Mouse (Mus musculus): ENCODE measurements around the gene Shisa8.
"Not testable (repeated sequence)": the region's sequence is repeated elsewhere in the genome, so short reads cannot be mapped to it uniquely, and the experiment has no call there.

Shisa8 gene

DNA sequence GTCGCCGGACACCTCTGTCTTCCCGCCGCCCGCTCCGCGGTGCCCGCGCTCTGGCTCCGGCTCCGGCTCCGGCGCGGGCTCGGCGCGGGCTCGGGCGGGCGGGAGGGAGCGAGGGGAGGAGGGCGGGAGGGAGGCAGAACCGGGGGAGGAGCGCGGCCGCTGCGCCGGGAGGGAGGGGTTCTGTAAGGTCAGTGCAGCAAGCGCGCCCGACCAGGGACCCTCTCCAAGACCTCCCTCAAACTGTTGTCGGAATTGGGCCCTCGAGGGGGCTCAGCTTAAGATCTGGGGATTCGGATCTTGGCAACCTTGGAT, at the start of gene Shisa8:
Gene Shisa8, minus strand, starts transcription at position 64 of the 312 bp plus-strand sequence.
- no peak for DNase-seq (ENCODE audit: low read depth, low spot score)

DNA sequence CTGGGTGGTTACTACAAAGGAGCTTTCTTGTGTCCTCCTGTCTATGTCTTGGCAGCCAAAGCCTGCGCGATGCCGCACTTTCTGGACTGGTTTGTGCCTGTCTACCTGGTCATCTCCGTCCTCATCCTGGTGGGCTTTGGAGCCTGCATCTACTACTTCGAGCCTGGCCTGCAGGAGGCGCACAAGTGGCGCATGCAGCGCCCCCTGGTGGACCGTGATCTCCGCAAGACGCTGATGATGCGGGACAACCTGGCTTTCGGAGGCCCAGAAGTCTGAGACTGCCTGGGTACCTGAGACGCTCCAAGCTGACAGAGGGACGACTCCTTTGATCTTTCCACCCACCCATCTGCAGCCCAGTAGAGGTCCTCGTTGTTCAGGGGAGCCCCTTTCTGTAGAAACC, 46.9 kb upstream of the Shisa8 start:
- DNase-seq (ENCODE audit: low read depth, low spot score): peak; percentile 88

DNA sequence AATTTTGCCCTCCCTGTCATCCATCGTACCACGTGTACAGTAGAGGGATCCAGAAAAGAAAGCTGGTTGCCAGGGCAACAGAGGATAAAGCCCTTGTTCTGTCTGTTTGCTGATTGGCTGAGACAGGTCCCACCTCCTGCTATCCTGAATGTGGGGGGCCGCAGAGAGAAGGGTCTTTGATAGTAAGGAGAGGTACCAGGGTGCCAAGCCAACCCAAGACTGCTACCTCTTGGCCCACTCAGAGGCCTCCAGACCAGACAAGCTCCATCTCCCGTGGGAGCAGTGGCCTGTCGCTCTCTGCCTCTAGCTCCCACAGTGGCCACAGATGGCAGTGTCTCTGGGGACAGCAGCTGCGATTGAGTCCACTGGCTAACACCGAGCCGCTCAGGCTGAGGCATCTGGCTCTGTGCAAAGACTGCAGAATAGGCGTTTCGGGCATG, 43.3 kb upstream of the Shisa8 start:
- no peak for DNase-seq (ENCODE audit: low read depth, low spot score)

DNA sequence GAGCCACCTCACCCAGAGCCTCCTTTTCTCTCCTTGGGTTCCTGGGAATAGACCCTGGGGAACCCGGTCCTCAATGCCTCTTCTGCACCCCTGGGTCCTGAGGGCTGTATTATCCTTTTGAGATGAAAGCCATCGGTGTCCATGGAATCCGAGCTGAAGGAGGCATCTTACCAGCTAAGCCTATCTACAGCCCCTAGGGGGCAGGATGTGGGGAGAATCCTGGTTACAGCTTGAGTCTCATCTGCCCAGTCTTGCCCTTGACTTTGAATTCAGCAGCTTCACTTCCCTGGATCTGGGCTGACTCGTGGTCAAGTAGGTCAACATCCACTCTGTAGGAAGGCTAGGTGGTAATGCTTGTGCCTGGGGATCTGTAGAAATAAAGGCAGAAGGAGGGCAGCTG, 42.6 kb upstream of the Shisa8 start:
- DNase-seq (ENCODE audit: low read depth, low spot score): no peak

DNA sequence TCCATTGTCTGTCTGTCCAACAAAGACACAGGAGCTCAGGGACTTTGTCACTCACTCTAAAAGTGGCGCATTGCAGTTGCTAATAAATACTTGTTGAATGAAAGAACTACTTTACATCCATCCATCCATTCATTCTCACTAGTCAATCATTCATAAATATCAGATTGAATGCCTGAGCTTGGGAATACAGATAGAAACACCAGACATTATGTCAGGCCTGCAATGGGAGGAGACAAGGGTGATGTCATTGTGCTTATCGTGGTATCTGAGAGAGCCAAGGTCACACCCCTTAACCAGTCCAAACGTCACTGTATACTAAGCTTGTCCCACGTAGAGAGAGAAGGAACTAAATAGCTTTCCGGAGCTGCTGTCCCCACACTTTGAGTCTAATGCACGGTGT, 39.5 kb upstream of the Shisa8 start, which contains the start of gene 1500009C09Rik:
Gene 1500009C09Rik, plus strand, starts transcription at position 301 of the 400 bp plus-strand sequence.
- DNase-seq (ENCODE audit: low read depth, low spot score): no peak

DNA sequence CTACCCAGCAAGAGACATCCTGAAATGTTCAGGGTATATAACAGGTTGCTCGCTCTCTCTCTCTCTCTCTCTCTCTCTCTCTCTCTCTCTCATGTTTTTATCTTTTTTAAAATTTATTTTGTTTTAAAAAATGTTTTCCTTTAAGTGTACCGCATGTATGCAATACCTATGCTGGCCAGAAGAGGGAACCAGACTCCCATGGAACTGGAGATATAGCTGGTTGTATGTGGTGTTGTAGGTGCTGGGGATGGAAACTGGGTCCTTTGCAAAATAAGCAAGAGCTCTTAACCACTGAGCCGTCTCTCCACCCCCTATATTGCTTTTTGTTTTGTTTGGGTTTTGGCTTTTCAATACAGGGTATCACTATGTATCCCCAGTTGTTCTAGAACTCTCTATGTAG, 39.0 kb upstream of the Shisa8 start:
- DNase-seq (ENCODE audit: low read depth, low spot score): no peak

DNA sequence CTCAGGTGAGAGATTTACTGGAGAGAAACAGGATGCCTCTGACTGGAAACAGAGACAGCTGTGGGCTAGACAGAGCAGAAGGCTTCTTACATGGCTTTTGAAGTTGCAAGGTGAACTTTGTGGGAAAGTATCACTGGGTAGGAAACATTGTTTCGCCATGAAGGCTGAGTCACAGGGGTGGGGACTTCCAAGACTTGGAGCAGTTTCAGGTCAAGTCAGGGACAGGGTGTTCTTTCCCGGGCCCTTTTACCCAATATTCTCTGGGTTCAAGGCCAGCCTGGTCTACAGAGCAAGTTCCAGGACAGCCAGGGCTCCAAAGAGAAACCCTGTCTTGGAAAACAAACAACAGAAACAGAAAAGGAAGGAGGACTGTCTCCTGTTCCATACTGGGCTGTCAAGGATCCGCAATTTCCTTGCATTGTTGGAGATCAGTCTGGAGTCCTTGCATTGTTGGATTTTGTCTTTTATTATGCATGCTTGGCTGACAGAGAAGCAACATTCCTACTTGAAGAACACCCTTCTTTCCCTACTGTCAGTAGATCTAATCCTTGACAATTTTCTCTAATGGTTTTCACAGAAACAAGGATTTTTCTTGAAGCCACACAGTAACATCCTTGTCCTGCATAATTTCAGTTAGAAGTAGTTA, 34.6 kb upstream of the Shisa8 start:
- no peak for DNase-seq (ENCODE audit: low read depth, low spot score)

DNA sequence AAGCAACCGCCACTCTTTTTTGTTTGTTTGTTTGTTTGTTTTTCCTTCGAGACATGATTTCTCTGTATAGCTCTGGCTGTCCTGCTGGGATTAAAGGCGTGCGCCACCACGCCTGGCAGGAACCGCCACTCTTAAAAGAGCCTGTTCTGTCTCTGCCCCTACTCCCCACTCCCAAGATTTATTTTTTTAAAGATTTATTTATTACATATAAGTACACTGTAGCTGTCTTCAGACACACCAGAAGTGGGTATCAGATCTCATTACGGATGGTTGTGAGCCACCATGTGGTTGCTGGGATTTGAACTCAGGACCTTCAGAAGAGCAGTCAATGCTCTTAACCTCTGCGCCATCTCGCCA, 32.2 kb upstream of the Shisa8 start:
- not testable (repeated sequence) for DNase-seq (ENCODE audit: low read depth, low spot score)

DNA sequence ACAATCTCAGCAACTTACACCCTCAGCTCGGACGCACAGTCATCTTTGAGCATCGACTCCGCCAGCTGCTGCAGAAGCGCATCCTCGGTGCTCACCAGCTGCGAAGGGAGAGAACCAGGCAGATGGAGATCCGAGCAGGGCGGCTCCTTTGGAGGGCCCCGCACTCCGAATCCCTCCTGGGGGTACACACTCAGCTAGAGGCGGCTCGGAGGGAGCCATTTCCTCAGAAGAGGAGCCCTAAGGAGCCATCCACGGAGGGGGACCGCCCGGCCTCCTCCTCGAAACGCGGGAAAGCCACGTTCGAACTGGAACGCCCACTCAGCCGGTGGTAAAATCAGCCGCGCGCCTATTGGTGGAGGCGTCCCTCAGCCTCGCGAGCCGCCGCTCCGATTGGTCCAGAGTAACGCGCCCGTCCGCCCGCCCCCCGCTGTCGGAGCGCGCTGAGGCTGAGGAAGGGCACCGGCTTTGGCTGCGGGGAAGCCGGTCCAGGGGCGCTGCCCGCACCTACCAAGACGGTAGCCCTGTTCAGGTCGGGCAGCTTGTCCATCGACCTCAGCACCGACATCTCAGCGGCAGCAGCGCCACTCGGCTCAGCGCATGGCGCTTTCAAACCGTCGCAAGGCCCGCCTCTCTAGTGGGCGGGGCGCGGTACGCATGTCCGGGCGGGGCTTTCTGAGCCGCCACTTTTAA, 31.6 kb upstream of the Shisa8 start, which contains the start of gene Cenpm:
Gene Cenpm, minus strand, starts transcription at position 634 of the 690 bp plus-strand sequence.
- peak; percentile 73 for DNase-seq (ENCODE audit: low read depth, low spot score)

DNA sequence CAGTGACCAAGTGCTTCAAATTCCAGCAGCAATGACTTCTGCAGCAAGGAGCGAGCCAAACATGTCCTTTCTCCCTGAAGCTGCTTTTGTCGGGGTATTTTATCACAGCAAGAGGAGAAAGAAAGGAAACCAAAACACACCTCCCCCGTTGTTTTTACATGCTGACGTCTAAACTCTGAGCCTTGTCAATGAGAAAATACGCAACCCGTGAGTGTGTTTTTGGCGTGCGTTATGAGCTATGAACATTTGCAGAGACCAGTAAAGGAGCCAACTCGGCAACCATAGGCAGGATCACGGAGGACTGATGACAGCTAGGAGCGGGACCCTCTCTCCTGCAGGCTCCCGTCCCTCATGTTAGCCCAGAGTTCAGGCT, 31.1 kb upstream of the Shisa8 start:
- no peak for DNase-seq (ENCODE audit: low read depth, low spot score)

DNA sequence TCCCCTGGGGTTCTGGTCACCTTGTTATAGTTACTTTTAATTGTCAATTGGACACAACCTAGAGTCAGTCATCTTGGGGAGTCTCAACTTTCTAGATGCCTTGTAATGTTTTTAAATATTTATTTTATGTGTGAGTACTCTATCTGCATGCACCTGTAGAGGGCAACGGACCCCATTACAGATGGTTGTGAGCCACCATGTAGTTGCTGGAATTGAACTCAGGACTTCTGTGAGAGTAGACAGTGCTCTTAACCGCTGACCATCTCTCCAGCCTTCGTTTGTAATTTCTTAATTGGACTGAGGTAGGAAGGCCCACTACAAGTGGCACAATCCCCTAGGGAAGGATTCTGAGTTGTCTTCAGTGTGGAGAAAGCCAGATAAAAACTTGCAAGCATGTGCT, 30.7 kb upstream of the Shisa8 start:
- DNase-seq (ENCODE audit: low read depth, low spot score): no peak

DNA sequence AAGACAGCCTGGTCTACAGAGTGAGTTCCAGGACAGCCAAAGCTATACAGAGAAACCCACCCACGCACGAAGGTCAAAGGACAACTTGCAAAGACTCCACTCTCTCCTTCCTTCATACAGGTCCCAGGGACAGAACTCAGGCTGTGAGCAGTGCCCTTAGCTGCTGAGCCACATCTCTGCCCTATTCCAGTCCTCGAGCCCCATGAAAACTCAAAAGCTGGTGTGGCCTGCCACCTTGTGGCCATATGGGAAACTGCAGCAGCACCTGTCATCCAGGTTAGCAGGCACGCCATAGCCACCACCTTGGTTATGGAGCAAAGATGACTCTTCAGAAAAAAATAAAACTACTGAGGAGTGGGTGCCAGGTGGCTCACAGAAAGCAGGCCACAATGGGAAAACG, 23.9 kb upstream of the Shisa8 start:
- no peak for DNase-seq (ENCODE audit: low read depth, low spot score)

DNA sequence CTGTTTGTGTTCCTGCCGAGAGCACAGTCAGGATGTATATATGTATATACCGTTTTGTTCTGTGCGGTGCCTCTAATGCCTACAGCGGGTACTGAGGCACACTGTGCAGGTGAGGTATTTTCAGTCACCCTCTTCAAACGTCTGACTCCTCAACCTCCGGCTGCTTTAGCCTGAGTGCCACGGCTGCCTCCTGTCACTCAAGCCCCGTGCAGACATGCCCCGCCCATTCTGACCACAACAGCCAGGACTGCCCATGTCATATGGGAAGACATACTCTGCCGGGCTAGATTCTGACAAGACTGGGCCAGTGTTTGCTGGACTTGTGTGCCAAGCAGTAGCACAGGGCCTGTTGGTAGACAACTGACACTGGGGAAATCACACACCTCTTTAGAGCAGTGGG, 23.0 kb upstream of the Shisa8 start:
- no peak for DNase-seq (ENCODE audit: low read depth, low spot score)

DNA sequence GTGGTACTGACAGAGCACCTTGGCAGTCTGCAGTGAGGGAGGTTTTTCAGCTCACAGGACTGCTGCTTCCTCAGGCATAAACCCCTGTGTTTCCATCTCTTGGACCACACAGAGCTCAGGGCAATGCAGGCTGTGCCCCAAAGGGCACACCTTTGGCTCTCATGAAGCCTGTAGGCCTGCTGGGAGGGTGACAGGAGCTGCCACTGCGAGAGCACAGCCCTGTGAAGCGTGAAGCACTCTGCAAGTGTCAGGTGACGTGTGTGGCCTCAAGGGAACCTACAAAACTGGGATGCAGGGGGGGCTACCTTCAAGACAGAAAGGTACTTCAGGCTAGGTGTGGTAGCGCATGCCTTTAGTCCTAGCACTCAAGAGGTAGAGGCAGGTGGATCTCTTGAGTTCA, 20.0 kb upstream of the Shisa8 start:
- no peak for DNase-seq (ENCODE audit: low read depth, low spot score)

DNA sequence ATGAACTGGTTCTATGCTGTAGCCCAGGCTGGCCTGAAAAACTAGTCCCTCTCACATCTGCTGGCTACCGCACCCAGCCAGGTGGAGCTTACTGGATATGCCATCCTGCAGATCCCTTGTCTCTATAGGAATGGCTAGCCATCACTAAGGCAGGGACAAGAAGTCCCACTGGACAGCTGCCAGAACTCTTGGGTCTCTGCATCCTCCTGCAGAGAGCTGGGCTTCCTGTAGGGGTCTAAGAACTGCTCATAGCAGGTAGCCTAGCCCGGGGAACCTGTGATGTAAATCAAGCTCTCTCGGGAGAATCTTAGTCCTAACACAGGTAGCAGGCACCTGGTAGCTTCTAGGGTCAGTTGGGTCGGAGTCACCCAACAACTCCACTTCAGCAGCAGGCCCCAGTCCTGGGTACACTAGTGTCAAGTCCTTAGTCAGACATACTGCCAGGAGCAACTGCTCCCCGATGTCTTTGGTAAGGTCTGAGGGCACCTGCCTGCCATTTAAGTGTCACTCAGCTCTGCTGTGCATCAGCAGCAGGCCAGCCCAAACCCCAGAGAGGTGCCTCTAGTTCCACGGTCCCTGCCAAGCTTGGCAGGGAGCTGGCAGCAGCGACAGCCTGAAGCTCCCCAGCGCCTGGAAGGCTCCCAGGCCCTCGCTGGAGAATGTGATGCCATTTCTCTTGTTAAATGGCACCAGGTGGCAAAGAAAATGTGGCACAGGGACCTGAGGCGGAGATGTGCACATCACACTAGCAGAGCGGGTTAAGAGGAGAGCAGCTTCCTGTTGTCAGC, 19.2 kb upstream of the Shisa8 start:
- DNase-seq (ENCODE audit: low read depth, low spot score): no peak

DNA sequence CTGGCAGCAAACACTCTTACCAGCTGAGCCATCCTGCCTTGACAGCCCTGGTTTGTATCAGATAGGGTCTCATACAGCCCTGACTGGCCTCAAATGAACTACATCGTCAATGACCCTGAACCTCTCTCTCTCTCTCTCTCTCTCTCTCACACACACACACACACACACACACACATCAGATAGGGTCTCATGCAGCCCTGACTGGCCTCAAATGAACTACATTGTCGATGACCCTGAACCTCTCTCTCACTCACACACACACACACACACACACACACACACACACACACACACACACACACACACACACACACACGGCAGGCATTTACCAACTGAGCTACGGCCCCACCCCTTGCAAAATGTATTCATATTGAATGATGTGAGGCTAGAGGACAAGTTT, 18.5 kb upstream of the Shisa8 start:
- DNase-seq (ENCODE audit: low read depth, low spot score): no peak

DNA sequence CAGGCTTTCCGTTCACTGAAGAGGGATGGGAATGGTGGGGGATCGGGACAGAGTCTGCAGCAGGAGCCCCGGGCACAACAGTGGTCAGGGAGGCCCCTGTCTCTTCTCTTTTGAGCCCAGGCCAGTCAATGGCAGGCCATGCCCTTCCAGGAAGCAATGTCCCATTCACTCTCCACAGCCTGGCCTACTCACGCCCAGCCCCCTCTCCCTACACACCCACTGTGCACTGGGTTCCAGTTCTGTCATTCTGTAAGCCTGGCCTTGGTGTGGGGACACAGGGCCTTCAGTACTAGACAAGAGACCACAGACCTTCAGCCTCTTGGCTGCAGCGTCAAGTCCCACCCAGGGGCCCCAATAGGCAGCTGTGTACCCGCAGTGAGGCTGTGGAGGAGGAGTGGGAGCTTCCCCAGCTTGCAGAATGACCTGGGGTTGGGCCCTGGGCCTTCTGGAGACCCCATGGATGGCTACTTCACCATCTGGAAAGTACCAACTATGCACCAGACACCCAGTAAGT, 17.5 kb upstream of the Shisa8 start:
- no peak for DNase-seq (ENCODE audit: low read depth, low spot score)

DNA sequence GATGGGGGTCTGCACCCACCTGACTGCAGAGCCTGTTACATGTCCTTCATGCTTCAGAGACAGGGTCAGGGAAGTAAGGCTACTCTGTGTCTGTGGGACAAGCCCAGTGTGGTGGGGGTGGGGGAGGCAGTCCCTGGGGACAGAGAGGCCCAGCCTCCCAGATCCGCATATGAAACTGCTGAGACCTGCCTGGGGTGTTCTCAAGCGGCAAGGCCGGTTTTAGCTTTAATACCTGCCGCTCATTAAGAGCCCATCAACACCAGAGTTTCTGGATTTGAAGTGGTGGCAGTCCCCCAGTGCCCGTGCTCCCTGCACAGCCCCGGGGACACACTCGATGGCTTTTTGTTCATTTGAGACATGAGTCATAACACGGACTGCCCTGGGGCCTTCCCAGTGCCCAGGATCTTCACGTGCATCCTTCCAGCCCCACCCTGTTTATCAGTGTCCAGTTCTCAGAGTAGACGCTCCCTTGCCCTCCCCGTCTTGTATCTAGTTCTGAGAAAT, 17.0 kb upstream of the Shisa8 start:
- DNase-seq (ENCODE audit: low read depth, low spot score): no peak

DNA sequence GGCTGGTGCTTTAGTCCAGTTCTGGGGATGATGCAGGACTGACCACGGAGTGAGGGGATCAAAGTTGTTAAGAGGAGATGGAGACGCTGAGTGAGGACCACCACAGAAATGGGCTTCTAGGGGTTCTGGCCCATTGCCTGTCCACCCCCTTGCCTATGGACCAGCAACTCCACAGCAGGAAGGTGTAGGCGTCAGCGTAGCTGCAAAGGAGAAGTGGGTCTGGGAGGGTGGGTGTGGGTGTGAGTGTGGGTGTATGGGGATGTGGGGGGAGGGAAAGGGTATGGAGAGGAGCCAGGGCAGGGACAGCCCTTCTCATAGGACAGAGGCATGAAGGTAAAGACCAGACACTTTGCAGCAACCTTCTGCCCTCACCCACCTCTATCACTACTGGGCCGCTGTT, 13.2 kb upstream of the Shisa8 start:
- DNase-seq (ENCODE audit: low read depth, low spot score): no peak

DNA sequence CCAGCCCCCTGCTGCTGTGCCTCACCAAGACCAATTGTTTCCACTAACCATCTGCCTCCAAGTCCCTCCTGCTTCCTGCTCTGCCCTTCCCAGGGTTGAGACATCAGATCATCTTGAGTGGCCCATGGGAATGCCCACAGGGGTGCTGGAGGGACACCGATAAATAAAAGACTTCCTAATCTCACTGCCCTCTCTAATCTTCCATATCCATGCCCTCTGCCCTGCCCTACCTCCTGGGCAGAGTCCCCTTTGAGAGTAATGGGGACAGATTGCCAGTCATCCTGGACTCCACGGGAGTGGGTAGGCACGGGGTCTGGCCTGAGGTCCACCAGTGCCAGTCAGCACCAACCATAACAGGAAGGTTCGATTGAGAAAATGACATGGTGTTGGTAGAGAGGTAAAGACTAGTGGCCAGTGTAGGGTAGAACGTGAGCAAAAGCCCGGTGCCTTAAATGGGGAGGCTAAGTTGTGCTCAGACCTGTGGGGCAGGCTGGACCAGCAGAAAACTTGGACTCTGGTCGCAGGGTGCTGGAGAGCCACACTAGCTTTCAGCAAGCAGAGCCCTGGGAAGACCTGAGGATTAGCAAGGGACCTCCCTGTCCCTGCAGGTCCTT, 12.1 kb upstream of the Shisa8 start:
- DNase-seq (ENCODE audit: low read depth, low spot score): no peak

DNA sequence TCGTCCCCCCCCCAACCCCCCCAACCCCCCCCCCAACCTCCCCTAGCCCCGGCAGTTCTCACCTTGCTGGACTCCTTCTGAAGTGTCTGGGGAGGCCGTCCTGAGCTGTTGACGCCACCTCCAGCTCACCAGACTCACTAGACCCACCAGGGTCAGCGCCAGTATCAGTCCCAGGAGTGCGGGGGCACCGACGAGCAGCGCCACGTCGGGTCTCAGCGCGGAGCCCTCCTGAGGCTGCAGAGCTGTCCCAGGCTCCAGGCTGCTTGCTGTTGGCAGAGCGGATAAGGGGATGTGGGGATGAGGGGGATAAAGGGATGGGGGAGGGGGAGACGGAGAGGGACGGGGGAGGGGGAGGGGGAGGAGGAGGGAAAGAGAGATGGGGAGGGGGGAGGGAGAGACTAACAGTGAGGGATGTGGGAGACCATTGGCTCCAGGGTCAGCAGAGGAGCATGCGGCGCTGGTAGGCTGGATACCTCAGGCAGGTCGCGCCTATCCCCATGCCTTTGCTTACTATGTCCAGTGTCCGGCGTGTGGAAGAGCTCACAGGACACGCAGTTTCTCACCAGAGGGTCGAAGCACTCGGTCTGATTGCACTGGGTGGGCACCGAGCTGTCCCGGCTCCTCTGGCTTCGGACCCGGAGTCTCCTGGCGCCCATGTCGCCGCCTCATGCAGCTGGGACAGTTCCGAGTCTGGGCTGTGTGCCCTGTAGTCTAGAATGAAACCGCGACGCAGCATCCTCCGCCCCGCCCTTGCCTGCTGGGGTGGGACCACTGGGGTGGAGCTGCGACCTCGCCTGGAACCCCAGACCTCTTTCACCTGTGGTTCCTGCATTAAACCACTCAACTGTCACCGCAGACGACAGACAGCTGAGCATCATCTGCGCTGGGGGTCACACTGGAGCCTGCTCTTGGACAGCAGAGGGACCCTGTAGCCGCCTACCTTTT, 11.3 kb upstream of the Shisa8 start, which contains the start of gene Tnfrsf13c:
Gene Tnfrsf13c, minus strand, starts transcription at position 713 of the 945 bp plus-strand sequence.
- no peak for DNase-seq (ENCODE audit: low read depth, low spot score)
